Mouse (Mus musculus) cortical plate, adult 2 months (tissue): ENCODE data around the gene Map3k7cl.

Experiments
- CTCF ChIP-seq: fragments of 200-500 bp; IDR thresholded peaks from 2 replicates; pipeline ENCODE4 v1.5.1; 2011; ENCODE audit warnings: mild to moderate bottlenecking, control low read depth, low read length; ENCODE audit not compliant: insufficient read depth; ENCODE audit errors: extremely low read depth
- POLR2A ChIP-seq: fragments of 200-500 bp; IDR thresholded peaks from 2 replicates; pipeline ENCODE4 v1.6.1; 2011; ENCODE audit warnings: mild to moderate bottlenecking, low read length, control low read depth; ENCODE audit not compliant: insufficient read depth; ENCODE audit errors: extremely low read depth

DNA sequence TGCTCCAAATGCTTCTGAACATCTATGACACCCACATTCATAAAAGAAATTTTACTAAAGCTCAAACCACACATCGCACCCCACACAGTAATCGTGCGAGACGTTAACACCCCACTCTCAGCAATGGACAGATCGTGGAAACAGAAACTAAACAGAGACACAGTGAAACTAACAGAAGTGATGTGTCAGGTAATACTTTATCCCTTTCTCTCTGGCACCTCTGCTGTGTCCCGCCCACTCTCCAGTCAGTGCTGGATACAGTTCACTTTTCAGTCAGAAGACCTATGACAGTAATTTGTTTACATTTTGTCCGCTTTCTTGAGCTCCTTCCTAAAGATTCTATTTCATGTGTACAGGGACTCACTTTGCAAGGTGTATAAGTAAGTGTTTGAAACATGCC, 89.1 kb downstream of the Map3k7cl start:
- TF ChIP-seq CTCF (no peak), POLR2A (no peak)
